Mouse (Mus musculus) liver (tissue): ENCODE data around the gene Tpsab1.
A peak's percentile ranks its signal among the peaks of the same experiment; 100 is the strongest.

Experiments
- DNase-seq: peaks from one replicate; pipeline ENCODE4 v3.0.0-alpha.2; 2020; ENCODE audit warnings: mixed read lengths

The Tpsab1 gene

DNA sequence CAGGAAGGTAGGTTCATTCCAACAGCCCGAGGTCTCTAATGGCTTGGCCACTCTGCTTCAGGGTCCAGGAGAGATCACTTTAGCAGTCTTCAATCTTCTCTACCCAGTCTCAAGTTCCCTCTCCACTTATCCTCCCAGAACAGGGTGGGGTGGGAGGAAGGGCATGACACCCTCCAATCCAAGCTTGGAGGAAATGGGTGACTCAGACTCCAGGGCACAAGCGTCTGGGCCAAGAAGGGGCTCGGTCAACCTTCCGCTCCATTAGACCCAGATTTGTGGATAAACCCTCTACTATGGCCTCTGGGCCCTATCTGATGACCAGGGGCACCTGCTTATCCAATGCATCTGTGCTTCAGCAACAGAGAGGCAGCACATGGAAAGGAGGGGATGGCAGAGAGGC is at the start of gene Tpsab1:
Tpsab1 (minus strand) TSS at position 101 of the 400 bp plus-strand sequence.
- no peak for DNase-seq

DNA sequence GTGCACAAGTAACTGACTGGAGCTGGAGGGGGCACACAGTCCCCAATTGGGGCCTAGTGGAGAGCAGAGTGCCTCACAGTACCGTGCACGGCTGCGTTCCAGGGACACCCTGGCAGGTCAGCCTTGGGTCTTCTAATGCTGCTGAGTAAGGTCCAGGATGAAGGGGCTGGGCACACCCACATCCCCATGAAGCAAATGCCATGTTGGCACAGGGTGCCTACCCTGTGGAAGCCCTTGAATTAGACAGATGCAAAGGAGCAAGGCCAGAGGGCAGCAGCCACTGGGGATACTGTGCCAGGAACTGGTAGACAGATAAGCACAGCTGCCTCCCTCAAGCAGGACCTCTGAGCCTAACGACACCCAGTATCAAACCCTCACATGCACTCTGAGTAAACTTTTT is 49.2 kb upstream of the Tpsab1 start:
- no peak for DNase-seq

DNA sequence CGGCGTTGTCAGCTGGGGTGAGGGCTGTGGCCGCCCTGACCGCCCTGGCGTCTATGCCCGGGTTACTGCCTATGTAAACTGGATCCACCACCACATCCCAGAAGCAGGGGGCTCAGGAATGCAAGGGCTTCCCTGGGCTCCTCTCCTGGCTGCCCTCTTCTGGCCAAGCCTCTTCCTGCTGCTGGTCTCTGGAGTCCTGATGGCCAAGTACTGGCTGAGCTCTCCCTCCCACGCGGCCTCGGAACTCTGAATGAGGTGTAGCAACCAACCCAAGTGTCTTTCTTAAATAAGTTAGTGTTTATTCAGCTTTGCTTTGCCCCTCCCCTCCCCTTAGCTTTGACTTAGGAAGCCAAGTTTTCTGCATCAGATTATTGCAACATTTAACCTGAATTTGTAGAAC is 28.6 kb upstream of the Tpsab1 start:
- no peak for DNase-seq

DNA sequence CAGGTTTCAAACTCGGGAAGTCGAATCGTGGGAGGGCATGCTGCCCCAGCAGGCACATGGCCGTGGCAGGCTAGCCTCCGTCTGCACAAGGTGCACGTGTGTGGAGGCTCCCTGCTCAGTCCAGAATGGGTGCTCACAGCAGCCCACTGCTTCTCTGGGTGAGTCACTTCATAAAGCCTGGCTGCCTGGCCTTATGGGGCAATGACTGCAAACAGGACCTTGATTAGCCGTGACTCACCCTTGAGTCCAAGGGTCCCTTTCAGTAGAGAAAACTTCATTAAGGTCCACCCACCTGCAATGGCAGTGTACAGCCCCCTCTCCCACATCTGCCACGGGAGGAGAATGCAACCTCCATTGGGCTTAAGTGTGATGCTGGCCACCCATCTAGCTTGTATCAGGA is 27.1 kb upstream of the Tpsab1 start:
- no peak for DNase-seq

DNA sequence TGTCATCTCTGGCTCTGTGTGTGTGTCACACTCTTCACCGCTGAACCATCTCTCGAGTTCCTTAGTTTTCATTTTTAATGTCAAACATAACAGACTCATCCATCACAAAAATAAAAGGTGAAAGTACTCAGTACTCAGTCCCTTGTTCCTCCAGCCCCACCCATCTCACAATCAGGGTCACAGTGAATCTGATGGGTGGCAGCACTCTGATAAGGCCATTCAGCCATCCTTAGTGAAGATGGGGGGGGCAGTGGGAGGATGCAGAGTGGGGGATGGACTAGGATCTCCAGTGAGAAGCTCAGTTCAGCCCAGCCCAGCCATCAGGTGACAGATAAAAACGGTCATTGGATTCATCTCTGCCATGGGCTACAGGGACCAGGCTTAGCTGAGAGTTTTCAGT is 23.6 kb upstream of the Tpsab1 start, which contains the start of gene Tpsg1:
Tpsg1 (plus strand) TSS at position 301 of the 400 bp plus-strand sequence.
- no peak for DNase-seq

DNA sequence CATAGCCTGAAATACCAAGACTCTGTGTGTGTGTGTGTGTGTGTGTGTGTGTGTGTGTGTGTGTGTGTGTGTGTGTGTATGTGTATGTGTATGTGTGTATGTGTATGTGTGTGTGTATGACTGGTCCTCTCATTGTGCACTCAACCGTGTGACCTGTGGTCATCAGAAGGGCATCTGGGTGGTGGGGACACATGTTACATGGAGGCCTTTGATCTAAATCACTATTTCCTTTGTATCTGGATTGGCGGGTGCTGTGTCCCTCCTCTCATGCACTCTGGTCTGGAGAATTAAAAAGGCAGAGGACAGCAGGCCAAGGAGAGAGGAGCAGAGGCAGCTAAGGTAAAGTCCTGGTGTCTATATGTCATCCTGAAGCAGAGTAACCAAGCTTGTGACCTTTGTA is 20.6 kb upstream of the Tpsab1 start, which contains the start of gene Tpsb2:
Tpsb2 (plus strand) TSS at position 301 of the 400 bp plus-strand sequence.
- DNase-seq: no peak

DNA sequence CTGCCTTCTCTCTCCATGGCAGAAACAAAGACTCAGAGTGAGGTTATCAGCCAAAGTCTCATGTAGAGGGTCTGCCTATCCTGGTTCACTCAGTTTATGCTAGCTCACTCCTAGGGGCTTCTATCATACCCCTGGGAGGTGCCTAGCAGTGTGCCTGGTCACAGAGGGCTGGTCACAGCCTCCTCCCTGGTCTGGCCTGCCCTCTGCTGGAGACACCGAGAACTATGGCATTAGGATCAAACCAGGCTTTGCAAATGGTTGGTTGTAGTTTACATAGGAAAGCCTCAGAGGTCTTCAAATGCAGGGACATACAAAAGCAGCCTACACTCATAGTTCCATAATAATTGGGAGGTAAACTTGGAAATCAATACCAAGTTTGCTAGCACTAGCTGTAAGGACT is 18.4 kb upstream of the Tpsab1 start:
- DNase-seq: peak; percentile 58

DNA sequence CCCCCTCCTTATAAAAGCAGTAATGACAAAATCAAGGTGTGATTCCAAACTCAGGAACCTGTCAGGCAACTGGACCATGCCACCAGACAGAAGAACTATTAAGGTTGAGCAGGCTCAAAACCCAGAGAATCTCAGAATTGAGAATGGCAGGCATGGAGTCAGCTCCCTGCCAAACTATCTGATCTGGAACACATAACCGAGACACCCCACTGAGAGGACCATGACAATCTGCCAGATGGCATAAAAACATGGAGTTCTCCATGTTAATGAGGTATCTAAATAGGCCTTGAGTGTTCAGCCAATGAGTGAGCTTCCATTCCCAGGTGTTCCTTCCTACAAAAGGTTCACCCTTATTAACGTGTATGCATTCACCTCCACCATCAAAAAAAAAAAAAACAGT is 15.9 kb upstream of the Tpsab1 start:
- DNase-seq: no peak

DNA sequence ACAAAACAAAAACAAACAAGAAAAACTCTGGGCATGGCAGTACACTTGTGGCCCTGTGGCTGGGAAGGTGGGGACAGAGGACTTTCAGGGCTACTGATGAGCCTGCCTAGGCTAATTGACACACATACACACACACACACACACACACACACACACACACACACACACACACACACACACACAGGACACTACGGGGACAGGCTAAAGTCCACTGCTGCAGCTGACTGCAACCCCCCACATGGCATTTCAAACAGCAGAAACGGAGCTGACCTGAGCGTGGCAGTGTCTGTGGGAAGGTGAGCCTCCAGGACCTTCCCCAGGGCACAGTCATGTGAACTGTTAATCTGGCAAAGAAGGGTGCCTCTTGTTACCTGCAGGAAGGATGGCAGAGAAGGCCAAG is 3.9 kb downstream of the Tpsab1 start:
- DNase-seq: peak; percentile 42

DNA sequence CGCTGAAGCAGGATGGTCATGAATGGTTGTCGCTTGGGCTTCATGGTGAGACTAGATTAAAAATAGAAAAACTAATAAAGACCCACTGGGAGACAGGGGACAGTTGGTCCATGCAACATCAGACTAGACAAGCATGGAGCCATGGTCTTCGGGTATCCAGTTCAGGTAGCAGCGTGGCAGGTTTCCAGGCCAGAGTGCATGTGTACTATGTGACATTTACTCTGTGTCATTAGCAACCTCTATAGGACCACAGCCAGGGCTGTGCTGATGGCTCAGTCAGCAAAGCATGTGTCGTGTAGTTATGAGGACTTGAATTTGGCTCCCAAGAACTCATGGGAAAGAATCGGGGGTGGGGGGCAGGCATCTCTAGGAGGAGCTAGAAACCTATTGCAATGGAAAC is 5.4 kb downstream of the Tpsab1 start:
- DNase-seq: no peak

DNA sequence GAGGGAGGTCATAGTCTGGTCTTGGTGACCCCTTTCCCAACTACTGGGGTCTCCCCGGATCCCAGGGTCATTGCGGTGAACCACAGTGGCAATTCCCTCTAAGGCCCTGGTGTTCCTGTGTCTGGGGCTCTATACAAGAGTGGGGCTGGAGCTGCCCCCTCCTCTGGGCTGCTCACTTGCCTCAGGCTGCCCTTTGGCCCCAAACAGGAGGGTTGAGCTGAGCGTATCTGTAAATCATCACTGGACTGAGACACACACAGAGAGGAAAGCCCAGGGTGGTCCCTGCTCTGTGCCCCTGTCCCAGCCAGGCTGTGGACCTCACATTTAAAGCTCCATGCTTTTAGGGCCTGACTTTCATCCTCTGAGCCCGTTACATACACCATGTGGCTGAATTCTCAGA is 7.1 kb downstream of the Tpsab1 start:
- DNase-seq: peak; percentile 20

DNA sequence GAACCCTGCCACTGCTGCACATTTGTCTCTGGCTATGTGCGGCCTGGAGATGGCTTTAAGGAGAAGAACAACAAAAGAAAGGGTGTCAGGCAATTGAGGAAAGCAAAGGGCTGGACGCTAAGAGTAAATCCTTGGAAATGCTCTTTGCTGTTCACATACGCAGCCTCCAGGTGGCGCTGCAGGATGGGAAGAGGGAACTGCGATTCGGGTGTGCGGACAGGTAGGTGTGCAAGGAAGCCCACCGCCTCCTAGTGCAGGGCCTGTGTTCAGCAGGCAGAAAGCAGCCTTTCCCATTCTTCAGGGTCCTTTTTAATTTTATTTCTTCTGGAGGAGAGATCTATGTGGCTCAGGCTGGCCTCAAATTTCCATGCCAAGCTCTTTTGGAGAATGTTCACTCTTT is 11.4 kb downstream of the Tpsab1 start:
- DNase-seq: peak; percentile 70

DNA sequence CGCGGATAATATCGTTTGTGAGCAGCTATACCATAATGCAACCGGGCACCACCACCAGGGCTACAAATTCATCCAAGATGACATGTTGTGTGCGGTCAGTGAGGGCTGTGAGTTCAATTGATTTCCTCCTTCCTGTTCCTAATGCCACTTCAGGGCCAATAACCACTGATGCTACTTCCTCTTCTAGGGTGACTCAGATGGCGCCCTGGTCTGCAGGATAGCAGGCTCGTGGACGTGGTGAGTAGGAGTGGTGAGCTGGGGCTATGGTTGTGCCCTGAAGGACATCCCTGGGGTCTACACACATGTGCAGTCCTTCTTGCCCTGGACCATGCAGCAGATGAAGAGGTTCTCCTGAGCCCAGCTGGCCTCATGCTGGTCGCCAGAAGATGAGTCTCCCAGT is 13.0 kb downstream of the Tpsab1 start:
- no peak for DNase-seq

DNA sequence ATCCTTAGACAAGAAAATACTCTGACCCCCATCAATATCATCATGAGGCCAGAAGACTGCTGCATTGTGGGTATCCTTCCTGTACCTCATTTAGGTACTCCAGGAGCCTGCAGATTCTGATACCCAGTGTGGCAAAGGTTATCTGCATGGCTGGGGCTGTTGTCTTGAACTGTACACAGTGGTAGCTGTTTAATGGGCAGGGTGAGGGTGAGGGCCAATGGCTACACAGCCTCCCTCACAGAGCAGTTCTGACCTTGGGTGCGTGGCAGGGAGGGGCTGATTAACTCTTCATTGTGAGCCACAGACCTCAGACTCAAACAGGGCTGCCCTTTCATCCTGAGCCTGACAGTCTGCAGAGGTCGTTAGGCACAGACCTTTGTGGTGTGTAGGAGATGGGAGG is 22.4 kb downstream of the Tpsab1 start:
- DNase-seq: peak; percentile 30

DNA sequence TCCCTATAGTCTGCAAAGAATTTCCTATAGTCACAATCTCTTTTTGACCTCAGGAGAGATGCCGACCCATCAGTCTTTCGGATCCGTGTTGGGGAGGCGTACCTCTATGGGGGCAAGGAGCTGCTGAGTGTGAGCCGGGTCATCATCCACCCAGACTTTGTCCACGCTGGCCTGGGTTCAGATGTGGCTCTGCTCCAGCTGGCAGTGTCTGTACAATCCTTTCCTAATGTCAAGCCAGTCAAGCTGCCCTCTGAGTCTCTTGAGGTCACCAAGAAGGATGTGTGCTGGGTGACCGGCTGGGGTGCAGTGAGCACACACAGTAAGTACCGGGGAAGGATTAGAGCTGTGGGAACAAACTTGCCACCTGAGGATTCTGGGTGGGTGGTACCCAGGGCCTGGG is 24.5 kb downstream of the Tpsab1 start:
- no peak for DNase-seq

DNA sequence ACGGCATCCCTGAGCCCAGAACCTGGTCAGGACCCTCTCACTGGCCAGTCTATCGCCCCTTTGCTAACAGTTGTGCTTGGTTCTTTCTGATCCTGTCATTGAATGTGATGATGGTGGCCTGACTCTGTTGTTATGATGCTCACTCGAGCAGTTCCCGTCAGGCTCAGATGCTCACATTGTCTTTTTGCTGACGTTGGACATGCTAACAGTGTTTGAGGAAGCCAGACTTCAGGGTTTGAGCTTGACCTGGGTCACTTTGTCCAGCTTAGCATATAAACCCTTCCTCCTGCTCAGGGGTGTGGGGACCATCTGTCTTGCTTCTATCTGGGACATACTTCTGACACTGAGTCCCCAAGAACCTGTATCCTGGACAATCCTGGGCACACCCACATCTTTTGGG is 27.0 kb downstream of the Tpsab1 start, which contains the start of gene Prss29:
Prss29 (plus strand) TSS at position 301 of the 400 bp plus-strand sequence.
- no peak for DNase-seq

DNA sequence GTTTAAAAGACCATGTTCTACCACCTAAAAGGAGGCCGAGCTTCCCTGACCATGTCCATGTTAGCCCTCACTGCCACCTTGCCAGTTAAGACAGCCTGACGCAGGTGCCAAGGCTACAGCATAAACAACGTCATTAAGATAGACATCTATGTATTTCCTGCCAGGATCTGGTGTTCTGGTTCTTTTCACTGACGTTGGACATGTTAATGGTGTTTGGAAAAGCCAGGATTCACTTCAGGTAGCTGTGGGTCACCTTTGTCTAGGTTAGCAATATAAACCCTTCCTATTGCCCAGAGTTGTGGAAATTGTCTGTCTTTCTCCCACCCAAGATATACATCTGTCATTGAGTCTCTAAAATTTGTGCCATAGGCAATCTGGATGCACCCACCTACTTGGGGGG is 37.0 kb downstream of the Tpsab1 start, which contains the start of gene Prss28:
Prss28 (plus strand) TSS at position 301 of the 400 bp plus-strand sequence.
- DNase-seq: no peak

DNA sequence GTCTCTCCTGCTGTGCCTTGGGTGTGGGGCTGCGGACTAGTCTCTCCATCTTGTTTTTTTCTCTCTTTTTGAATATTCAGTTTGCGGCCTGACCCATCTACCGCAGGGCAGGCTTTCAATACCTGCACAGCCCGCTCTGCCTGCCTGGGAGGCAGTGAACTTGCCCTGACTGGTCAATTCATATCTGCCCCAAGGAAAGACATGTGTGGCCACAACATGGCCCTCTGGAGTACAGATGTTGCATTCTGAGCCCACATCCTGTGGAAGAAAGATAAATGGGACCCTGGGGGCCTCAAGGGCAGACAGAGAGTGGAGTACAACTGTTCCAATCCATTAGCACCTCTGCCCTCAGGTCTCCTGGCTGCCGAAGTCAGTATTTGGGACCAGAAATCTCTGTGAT is 47.3 kb downstream of the Tpsab1 start, which contains the start of gene Prss34:
Prss34 (plus strand) TSS at position 301 of the 400 bp plus-strand sequence.
- no peak for DNase-seq

DNA sequence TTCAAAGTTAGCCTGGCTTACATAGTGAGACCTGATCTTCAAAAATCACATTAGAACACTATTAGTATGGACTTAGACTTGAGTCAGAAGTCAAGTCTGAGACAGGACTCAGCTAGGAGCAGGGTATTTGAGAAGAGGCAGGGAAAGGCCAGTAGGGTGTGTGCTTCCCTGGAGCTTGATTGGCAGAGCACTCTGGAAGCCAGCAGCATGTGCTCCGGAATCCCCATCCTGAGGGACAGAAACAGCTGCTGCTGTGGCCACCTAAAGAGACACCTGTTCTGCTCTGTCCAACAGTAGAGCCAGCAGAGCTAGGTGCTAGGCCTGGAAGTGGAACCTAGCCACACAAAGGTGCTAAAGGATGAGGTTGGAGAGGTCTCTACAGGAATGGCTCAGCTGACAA is 51.3 kb downstream of the Tpsab1 start:
- no peak for DNase-seq

DNA sequence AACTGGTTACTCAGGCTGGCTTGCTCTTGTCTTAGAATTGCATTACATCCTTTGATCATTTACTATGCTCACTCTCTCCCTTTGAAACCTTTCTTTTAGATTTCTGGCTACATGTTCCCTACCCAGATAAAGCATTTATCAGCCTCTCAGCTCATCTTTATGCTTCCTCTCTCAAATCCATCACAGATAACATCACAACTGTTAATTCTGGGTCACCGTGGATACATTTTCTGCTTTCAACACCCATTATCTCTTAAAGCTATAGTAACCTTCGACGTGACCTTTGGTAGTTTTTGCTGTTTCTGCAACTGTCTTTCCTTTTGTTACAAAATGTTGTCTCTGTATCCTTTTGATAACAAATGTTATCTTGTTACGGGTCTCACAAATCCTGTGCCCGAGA is 51.9 kb downstream of the Tpsab1 start:
- no peak for DNase-seq
